Mouse (Mus musculus) hindbrain, postnatal 0 days (tissue): ENCODE data around the gene Mme. TPM values are rescaled to one million over a fixed set of nuclear protein-coding genes. Genes with fewer than 3 reads are reported as not detected.

Source experiments
- ATAC-seq: fragments of 200-750 bp; cut with Nextera tagmentation; 2 replicates; pipeline ENCODE4 v1.8.0; 2017; ENCODE audit warnings: mild to moderate bottlenecking, moderate TSS enrichment, moderate library complexity
- DNase-seq: peaks from one replicate; pipeline ENCODE4 v3.0.0-alpha.2; 2015; ENCODE audit warnings: low spot score
- H3K27ac ChIP-seq: fragments of 300-500 bp; sonication (generic); 2 replicates; pipeline ENCODE4 v1.5.1; 2014; ENCODE audit warnings: mild to moderate bottlenecking
- H3K27me3 ChIP-seq: fragments of 300-500 bp; sonication (generic); 2 replicates; pipeline ENCODE4 v1.6.1; 2014; ENCODE audit warnings: low read length, mixed read lengths; ENCODE audit not compliant: insufficient read depth
- H3K36me3 ChIP-seq: fragments of 300-500 bp; sonication (generic); 2 replicates; pipeline ENCODE4 v1.6.1; 2014; ENCODE audit warnings: low read length, mixed read lengths; ENCODE audit not compliant: insufficient read depth
- H3K4me1 ChIP-seq: fragments of 300-500 bp; sonication (generic); 2 replicates; pipeline ENCODE4 v1.6.1; 2014; ENCODE audit warnings: antibody characterized with exemption, low read length, mixed read lengths; ENCODE audit not compliant: insufficient read depth
- H3K4me2 ChIP-seq: fragments of 300-500 bp; sonication (generic); 2 replicates; pipeline ENCODE4 v1.6.1; 2014; ENCODE audit warnings: low read depth, mild to moderate bottlenecking, low read length, moderate library complexity, mixed read lengths
- H3K4me3 ChIP-seq: fragments of 300-500 bp; sonication (generic); 2 replicates; pipeline ENCODE4 v1.5.1; 2014; ENCODE audit warnings: low read length
- H3K9ac ChIP-seq: fragments of 300-500 bp; sonication (generic); replicated peaks from 2 replicates; pipeline ENCODE4 v1.6.1; 2014; ENCODE audit warnings: mild to moderate bottlenecking, low read length, moderate library complexity, mixed read lengths
- H3K9me3 ChIP-seq: fragments of 300-500 bp; sonication (generic); 2 replicates; pipeline ENCODE4 v1.6.1; 2016; ENCODE audit warnings: low read length, mixed read lengths
- CTCF ChIP-seq: IDR thresholded peaks from 2 replicates; pipeline ENCODE4 v1.5.1; 2016; ENCODE audit warnings: antibody characterized with exemption, control low read depth, low read depth
- WGBS: fragments of 180-500 bp; shearing (Covaris S2); extraction: QIAGEN DNeasy Blood & Tissue Kit; methylation state at CpG from one replicate; pipeline ENCODE4 v1.1.7; 2014; 5-methylcytosine and 5-hydroxymethylcytosine counted together
- polyA plus RNA-seq: library from polyadenylated mRNA; unstranded; fragments of >200 nt; fragmentation: Nextera tagmentation; extraction: Ambion mirVana; gene quantifications from 2 replicates; pipeline ENCODE4 v1.2.1, GENCODE M21; 2015
- total RNA-seq: library from RNA; depleted of rRNA; stranded (reverse); fragments of >200 nt; gene quantifications from 2 replicates; pipeline ENCODE4 v1.2.3, GENCODE M21; 2014; rRNA removed

Gene Mme
- total RNA-seq = 4.9 and 9.0 TPM in 2 replicates
- polyA plus RNA-seq = 2.1 and 2.5 TPM in 2 replicates

- H3K4me1 ChIP-seq = no peaks in the 10 kb centered on the region
- no peak for TF ChIP-seq CTCF
- no peak within 1 kb of the TSS for H3K4me2 ChIP-seq
- DNase-seq (no peak), ATAC-seq (no peak)
- no peak within 1 kb of the TSS for H3K27ac ChIP-seq
- no peaks in the 10 kb centered on the region for H3K27me3 ChIP-seq
- H3K9me3 ChIP-seq = no peaks in the 10 kb centered on the region
- H3K4me3 ChIP-seq = no peak within 1 kb of the TSS
- no peak within 1 kb of the TSS for H3K9ac ChIP-seq
- no peaks in the 10 kb centered on the region for H3K36me3 ChIP-seq
- 86% methylated on average over 7 of the region's 7 CpGs for WGBS
Observed at GRCm38 (mm10) chr3:63241099-63241587, at the start of gene Mme. Gene Mme, plus strand, starts transcription at chr3:63241537.

- no peak overlapping the region for H3K27ac ChIP-seq
- no peaks in the 10 kb centered on the region for H3K27me3 ChIP-seq
- H3K4me3 ChIP-seq = no peak overlapping the region
- H3K9ac ChIP-seq = no peak overlapping the region
- no peak for DNase-seq
- TF ChIP-seq CTCF = no peak
- 67% methylated on average over 3 of the region's 3 CpGs for whole genome bisulfite sequencing
- H3K9me3 ChIP-seq = no peaks in the 10 kb centered on the region
- no peak overlapping the region for H3K4me2 ChIP-seq
- H3K4me1 ChIP-seq = no peaks in the 10 kb centered on the region
- no peaks in the 10 kb centered on the region for H3K36me3 ChIP-seq
- no peak for ATAC-seq
Observed at GRCm38 (mm10) chr3:63196565-63196964, 44.8 kb upstream of the Mme start.

- no peaks in the 10 kb centered on the region for H3K4me1 ChIP-seq
- WGBS = 92% methylated on average over 2 of the region's 2 CpGs
- H3K4me2 ChIP-seq = no peak overlapping the region
- DNase-seq = no peak
- H3K9me3 ChIP-seq = no peaks in the 10 kb centered on the region
- no peak overlapping the region for H3K4me3 ChIP-seq
- no peaks in the 10 kb centered on the region for H3K27me3 ChIP-seq
- H3K27ac ChIP-seq = no peak overlapping the region
- H3K9ac ChIP-seq = no peak overlapping the region
- no peak for TF ChIP-seq CTCF
- no peaks in the 10 kb centered on the region for H3K36me3 ChIP-seq
- no peak for ATAC-seq
Observed at GRCm38 (mm10) chr3:63198026-63198425, 43.3 kb upstream of the Mme start.

GRCm38 (mm10) chr3:63221867-63222591 is 19.3 kb upstream of the Mme start:
- ATAC-seq (no peak), DNase-seq (no peak)
- no peak overlapping the region for H3K9ac ChIP-seq
- no peak for TF ChIP-seq CTCF
- H3K4me1 ChIP-seq = no peaks in the 10 kb centered on the region
- H3K9me3 ChIP-seq = no peaks in the 10 kb centered on the region
- no peaks in the 10 kb centered on the region for H3K27me3 ChIP-seq
- H3K4me2 ChIP-seq = no peak overlapping the region
- no peaks in the 10 kb centered on the region for H3K36me3 ChIP-seq
- no peak overlapping the region for H3K4me3 ChIP-seq
- 95% methylated on average over 4 of the region's 4 CpGs for WGBS
- H3K27ac ChIP-seq = no peak overlapping the region

GRCm38 (mm10) chr3:63223676-63224075 is 17.7 kb upstream of the Mme start:
- no peak for DNase-seq

GRCm38 (mm10) chr3:63235957-63236356 is 5.4 kb upstream of the Mme start:
- H3K4me1 ChIP-seq = no peaks in the 10 kb centered on the region
- no peak for TF ChIP-seq CTCF
- no peaks in the 10 kb centered on the region for H3K36me3 ChIP-seq
- no peak overlapping the region for H3K9ac ChIP-seq
- no peak overlapping the region for H3K4me3 ChIP-seq
- H3K27me3 ChIP-seq = no peaks in the 10 kb centered on the region
- H3K9me3 ChIP-seq = no peaks in the 10 kb centered on the region
- H3K4me2 ChIP-seq = no peak overlapping the region
- no peak overlapping the region for H3K27ac ChIP-seq
- 34% methylated on average over 2 of the region's 2 CpGs for WGBS
- DNase-seq (no peak), ATAC-seq (no peak)

More at GRCm38 (mm10) chr3:63223676-63224075, 17.7 kb upstream of the Mme start:
- H3K4me3 ChIP-seq = no peak overlapping the region
- no peaks in the 10 kb centered on the region for H3K4me1 ChIP-seq
- TF ChIP-seq CTCF = no peak
- no peak overlapping the region for H3K4me2 ChIP-seq
- H3K9ac ChIP-seq = no peak overlapping the region
- no peaks in the 10 kb centered on the region for H3K27me3 ChIP-seq
- no peaks in the 10 kb centered on the region for H3K9me3 ChIP-seq
- ATAC-seq = no peak
- no peaks in the 10 kb centered on the region for H3K36me3 ChIP-seq
- H3K27ac ChIP-seq = no peak overlapping the region
- 14% methylated on average over 1 of the region's 1 CpGs for WGBS

GRCm38 (mm10) chr3:63243721-63244120 is 2.4 kb downstream of the Mme start:
- ATAC-seq = no peak
- Histone ChIP-seq H3K4me1 (no peaks in the 10 kb centered on the region), H3K4me3 (no peak overlapping the region), H3K4me2 (no peak overlapping the region), H3K9ac (no peak overlapping the region), H3K27me3 (no peaks in the 10 kb centered on the region), H3K27ac (no peak overlapping the region), H3K36me3 (no peaks in the 10 kb centered on the region), H3K9me3 (no peaks in the 10 kb centered on the region)
- no peak for DNase-seq
- no peak for TF ChIP-seq CTCF
